Mouse (Mus musculus) 3T3-L1 (cell line): ENCODE data around the gene Micu1.

Experiments used
- DNase-seq: peaks from one replicate; pipeline ENCODE4 v3.0.0-alpha.2; 2015; ENCODE audit warnings: low read depth, low spot score

The Micu1 gene

DNA sequence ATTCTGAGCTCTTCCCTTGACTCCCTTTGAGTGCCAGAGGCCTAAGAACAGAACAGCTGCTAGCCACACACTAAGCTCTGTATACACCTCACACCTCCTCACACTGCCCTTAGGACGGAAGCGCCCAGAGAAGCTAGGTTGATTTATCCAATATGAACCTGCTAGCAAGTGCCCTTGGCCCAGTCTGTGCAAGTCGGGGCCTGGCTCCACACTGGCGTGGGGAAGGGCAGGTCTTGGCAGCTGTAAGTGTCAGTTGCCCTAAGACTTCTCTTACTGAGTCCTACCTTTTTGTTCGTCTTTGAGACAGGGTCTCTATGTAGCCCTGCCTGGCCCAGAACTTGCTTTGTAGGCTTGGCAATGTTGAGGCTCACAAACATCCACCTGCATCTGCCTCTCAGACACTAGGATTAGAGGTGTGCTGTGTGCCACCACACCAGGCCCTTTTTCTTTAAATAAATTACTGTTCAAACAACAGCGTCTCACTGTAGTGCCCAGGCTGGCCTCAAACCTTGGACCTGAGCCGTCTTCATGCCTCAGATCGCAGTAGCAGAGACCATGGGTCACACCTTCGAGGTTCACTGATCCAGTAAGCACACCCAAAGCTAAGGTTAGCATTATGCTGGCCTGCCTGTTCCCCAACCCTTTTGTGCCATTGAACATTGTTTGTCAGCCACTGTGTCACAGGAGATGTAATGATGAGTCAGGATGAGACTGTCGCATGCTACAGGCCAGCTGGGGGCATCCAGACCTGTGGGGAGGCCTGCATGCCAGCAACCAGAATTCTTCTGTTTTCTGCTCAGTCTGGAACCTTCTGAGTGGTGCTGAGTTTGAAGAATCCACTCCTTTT lies 182.3 kb downstream of the Micu1 start:
- no peak for DNase-seq

DNA sequence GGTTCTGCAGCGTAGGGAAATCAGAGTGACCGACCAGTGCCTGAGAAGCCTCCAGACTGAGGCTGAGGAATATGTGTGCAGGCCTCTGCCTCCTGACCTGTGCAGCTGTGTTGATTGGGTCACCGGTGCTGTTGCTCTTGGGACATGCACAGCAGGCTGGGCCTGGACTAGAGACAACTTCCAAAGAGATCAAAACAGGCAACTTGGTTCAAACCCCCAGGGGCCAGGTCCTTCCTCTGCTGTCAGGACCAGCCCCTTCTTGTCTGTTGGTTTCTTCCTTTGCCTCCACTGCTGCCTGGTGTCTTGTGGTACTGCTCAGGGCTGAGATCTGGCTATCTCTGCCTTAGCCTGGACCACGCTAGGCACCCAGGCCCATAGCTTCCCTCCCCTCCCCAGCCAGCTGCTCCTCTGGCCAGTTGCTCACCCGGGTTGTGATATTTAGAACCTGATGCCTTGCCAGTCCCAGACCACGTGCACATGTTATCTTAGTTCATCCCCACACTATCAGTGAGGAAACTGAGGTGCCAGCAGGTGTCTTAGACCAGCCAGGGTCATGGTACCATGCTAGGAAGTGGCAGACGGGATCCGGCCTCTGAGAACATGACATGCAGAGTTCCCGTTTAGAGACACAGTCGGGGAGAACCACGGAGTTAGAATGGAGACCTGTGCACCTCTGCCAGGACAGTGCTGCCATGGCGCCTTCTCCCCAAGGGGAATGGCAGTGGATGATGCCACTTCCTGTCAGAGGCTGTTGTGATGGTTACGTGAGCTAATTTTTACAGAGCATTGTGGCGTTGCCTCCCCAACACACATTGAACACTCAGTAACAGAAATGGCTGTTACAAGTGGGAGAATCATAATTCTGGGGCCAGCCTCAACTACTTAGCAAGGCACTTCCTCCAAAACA lies 183.2 kb downstream of the Micu1 start:
- no peak for DNase-seq

DNA sequence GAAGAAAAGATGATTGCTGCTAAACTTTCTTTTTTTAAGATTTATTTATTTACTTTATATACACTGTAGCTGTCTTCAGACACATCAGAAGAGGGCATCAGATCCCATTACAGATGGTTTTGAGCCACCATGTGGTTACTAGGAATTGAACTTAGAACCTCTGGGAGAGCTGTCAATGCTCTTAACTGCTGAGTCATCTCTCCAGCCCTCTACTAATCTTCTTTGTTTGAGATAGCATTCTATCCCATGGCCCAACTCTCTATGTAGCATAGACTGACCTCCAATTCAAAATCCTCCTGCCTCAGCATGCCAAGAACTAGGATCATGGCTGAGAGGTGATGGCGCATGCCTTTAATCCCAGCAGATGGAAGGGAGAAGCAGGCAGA lies 183.8 kb downstream of the Micu1 start:
- DNase-seq = peak; percentile 45

DNA sequence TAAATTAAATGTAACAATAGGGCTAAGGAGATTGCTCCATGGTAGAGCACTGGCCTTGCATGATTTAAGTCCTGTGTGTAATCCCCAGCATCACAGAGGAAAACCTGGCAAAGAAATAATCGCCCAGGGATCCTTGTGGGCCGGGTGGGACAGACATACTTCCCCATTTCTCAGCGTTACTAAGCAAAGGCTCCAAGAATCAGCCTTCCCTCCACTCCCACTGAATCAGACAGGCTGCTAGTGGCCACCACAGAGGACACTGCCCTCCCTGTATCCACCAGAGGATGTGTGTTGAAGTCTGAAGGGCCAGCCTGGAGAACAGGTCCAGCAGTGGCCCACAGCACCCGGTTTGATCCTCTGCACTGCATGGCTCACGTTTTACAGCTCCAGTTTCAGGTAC lies 185.2 kb downstream of the Micu1 start:
- no peak for DNase-seq

DNA sequence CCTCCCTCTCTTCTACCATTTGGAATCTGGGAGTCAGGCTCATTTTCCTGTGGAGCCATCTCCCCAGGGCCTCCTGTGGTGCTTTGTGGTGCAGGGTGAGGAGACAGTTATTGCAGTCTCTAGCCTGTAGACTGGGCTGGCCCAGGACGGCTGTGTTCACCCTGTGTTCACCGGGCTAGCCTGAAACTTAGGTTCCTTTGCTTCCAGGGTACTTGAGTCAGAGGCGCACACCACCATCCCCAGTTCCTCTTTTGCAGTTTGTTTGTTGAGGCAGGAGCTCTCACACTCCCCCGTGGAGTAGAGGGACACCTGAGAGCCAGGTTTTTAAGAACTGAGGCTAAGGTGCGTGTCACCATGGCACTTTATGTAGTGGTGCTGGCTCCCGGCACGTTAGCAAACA lies 187.1 kb downstream of the Micu1 start:
- no peak for DNase-seq

DNA sequence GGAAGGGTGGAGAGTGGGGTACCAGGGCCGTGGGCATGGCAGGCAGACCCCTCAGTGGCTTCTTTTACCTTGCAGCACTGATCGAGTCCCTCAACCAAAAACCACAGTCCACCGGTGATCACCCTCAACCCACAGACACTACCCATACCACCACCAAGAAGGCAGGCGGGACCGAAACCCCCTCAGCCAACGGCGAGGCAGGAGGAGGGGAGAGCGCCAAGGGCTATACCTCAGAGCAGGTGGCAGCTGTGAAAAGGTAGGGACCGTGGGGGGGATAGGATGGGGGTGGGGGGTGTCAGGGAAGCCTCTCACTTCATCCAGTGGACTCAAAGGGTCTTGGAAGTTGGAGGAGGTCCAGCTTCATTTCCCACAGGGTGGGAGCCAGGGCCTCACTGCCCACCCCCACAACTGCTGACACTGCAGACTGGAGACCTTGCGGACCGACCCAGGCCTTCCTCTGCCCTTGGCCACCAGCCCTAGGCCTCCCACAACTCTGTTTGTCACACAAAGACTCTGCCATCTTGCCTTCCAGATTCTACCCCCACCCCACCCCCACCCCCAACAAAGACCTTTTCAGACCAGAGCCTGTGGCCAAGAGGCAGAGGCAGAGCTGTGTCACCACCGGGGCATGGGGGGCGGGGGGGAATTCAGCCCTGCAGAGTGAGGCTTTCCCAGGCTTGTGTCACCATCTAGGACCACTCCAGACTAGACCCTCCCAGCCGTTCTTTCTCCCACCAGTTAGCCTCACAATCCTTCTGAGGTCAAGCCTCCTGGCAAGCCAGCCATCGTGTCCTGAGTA lies 187.9 kb downstream of the Micu1 start:
- DNase-seq = no peak

DNA sequence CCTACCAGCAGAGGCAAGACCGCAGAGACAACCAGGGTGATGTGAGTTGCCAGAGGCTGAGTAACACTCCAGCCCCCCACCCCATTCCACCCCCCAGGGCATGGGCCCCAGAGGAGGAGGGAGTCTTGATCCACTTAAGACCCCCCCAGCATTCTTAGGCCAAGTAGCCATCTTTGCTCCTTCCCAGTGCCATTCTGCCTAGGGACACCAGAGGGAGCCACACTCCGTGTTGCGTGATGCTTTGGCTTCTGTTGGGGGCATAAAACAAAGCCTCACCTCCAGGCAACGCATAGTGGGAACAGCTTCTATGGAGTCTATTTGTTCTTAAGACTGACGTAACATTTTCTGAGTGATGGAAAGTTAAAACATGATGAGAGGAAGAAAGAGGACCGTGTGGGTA lies 190.7 kb downstream of the Micu1 start:
- DNase-seq = peak; percentile 69

DNA sequence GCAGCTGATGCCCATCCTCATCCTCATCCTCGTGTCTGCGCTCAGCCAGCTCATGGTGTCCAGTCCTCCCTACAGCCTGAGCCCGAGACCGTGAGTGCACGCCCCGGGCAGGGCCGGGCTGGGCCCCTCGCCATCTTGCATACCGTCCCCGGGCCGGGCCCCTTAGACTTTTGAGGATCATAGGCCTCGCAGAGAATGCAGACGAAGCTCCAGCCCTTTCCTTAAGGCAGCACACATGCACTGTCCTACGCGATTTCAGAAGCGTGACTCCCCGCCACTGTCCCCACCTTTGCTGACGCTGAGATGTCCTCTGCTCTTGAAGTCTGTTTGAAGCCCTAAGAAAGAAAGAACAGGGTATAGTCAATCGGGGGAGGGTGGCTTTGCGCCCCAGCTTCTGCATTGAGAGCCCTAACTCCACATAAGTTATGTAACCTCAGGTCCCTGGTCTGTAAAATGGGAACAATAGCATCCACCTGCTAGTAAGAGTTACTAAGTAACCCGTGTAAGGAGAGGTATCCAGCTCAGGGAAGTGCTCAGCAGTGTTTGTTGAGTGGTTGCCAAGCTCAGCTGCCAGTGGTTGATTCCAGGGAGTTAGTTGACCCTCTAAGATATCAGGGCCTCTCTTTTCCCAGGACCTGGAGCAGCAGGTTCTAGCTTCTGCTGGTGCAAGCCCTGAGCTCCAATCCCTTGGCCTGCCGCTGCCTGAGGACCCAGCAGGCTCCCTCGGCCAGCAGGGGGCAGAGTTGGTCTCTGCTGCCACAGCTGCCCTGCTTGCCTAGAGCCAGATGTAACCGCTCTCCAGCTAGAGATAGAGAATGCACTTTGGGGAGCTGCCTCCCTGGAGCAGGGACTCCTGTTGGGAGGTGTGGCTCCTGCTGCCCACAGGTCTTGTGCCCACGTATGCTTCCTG lies 192.2 kb downstream of the Micu1 start:
- DNase-seq = peak; percentile 89

DNA sequence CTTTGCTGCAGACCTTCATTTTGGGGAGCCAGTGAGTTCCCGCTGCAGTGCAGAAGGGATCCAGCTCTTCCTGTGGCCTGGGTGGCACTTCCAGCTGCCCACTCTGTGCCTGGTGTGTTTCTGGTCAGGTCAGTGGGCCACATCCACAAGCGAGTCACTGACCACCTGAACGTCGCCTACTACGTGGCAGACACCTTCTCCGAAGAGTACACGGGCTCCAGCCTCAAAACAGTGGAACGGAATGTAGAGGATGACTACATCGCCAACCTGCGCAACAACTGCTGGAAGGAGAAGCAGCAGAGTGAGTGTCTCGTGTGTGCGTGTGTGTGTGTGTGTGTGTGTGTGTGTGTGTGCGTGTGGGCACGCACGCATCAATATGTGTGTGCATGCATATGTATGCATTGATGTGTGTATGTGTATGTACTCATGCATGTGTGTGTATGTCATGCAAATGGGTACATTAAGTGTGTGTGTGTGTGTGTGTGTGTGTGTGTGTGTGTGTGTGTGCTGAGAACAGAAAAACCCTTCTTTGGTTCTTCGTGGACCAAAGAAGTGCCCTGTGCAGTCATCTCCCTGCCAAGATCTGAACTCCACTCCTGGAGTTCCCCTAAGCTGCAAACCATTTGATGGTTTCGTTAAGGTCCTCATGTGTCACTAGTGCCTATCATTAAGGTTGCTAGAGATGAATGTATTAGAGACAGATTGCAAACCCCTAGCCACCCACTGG lies 193.3 kb downstream of the Micu1 start:
- no peak for DNase-seq

DNA sequence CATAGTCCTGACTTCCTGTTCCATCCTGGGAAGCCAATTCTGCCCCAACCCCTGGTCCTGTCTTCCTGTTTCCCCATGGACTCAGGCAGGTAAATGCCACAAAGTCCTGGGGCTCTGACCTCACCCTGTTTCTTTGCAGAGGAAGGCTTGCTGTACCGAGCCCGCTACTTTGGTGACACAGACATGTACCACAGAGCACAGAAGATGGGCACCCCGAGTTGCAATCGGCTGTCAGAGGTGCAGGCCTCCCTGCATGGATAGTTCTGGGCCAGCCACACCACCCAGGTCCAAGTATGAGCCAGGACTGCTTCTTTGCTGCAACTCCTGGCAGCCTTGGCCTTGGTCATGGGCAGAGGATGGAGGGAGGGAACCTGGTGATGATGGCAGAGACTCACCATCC lies 193.9 kb downstream of the Micu1 start:
- DNase-seq = no peak

DNA sequence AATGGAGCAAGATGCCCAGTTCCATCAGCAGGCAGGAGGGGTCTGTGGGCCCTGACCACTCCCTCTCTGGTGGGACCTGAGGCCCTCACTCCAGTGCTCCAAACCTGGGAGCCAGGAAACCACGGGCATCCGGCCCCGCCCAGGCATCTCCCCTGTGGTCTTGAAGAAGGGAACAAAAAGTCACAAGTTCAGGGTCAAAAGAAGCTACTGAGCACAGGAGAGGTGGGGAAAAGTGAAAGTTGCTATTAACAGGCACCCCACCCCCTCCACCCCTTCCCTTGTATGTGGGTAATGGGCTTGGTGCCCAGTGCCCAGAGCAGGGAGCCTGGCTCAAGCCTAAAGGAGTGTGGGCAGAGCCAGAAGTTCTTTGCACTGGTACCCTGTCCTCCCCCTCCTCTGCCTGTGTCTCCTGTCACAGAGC lies 194.6 kb downstream of the Micu1 start:
- DNase-seq = no peak

DNA sequence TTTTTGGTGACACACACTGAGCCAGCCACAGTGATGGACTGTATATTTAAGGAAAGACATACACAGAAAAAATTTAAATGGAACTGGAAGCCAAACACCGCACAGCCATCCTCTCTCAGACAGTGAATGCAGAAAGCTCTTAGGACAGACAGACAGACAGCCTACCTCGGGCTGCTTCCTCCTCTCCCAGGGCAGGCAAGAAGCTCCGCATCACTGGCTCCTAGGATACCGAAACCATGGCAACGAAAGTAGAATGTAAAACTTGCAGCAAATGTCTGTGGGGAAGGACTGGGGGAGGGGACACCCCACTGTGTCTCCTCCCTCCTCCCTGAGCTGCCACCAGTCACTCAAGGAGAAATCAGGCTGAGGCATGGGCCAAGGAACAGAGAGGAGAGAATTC lies 195.2 kb downstream of the Micu1 start:
- DNase-seq = peak; percentile 77

DNA sequence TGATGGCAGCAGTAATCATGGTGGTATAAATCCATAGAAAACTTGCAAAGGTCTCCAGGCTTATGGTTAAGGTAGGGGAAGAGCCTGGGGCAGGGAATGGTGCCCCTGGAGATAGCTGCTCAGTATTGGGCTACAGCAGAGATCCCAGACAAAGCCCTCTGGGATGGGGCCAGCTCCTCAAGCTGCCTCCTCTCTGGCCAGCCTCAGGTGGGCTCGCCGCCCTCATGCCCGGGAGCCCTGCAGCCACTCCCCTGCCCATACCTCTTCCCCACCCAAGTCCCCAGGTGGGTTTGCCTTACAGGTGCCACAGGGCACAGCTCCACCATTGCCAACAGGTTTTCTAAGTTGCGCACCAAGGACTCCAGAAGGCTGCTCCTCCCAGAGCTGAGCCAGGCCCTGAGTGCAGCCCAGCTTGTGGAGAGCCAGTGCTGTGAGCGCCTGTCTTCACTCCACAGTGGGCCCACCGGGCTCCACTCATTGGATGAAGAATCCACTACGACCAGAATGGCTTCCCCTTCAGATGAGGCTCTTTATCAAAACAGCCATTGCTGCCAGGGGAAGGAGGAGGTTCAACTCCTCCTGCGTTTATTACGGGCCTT lies 196.0 kb downstream of the Micu1 start:
- DNase-seq = no peak

DNA sequence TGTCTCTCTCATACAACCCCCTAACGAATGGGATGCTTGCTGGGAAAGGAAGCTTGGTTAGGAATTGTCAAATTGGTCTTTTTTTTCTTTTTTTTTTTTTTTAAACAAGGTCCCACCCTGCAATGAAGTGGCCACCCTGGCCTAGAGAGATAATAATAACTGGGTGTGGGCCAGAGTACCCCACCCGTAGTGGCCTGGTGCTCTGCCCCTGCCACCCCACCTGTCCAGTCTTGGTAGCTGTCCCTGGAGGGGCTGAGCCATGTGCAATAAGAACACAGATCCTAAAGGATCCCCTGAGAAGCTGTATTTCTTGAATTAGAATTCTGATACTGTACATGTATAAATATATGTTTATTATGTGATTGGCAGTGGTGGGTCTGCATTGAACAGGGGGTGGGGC lies 196.7 kb downstream of the Micu1 start:
- no peak for DNase-seq

DNA sequence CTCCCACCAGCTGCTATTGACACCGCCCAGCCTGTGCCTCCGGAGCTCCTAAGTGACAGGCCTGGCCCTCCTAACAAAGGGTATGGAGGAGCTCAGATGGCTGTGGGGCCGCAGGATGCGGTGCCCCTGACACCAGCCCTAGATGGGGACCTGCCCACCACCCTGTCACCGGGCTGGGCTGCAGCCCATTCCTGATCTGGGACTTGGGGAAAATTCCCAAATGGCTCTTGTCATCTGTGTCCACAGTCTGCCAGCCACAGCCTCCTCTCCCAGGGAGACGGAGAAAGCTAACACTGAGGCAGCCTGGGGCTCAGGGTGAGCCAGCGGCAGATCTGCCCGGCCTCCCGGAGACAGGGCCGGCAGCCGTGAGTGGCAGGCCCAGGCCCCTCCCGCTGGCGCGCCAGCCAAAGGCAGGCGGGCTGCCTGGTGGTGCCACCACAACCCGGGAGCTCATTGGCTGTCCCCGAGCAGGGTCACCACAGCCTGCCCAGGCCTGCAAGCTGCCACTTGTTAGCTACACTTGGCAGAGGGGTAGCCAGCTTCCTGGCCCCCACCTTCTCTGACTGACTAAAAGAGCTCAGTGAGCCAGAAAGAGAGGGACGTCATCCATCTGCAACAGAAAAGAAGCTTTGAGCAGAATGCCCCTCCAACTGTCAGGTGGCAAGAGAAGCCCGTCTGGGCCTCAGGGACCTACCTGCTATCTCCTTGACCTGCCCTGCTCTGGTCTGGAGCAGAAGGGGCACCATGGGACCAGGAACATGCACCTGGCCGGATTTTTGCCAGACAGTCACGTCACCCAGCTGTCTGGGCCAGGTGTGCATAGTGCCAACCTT lies 197.3 kb downstream of the Micu1 start:
- peak; percentile 89 for DNase-seq

DNA sequence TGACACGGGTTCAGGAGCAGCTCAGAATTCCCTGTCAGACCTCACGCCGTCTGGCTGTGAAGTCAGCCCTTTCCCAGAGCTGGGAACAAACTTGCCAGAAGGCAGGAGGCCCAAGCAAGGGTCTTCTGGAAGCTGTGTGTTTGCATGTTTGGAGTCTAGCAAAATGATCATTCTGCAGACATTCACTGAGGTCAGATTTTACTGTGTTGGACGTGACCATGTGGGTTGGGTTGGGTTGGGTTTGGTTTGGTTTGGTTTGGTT lies 197.8 kb downstream of the Micu1 start:
- no peak for DNase-seq

DNA sequence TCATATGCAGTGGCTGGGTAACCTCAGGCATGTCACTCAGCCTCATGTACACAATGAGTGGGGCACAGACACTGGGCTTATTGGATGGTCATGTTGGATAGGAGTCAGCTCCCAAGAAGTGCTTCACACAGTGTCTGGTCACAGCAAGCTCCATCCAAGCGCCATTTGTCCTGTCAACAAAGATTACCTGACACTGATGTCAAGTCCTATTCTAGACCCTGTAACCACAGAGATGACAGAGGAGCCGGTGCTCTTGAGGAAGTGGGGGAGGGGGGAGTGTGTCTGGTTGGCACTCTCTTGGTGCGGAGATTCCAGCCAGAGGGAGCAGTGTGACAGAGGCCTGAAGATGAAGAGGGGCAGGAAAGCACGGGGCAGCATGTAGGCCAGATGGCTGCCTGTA lies 198.7 kb downstream of the Micu1 start:
- DNase-seq = no peak

DNA sequence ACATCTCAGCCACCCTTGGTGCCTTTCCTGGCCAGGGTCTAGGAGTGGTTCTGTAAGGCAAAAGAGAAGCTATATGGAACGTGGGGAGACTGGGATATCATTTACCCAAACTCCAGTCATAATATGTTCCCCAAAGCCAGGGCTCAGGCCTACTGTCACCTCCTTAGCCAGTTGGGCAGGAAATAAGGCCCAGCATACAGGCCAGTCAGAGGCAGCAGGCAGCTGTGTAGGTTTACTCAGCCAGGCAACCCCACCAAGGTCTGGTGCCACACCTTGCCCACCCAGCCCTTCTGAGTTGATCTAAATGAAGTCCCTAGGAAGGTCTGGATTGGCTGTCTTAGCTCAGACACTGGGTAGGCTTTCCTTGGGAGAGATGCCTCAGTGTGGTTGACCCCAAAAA lies 199.2 kb downstream of the Micu1 start:
- no peak for DNase-seq

DNA sequence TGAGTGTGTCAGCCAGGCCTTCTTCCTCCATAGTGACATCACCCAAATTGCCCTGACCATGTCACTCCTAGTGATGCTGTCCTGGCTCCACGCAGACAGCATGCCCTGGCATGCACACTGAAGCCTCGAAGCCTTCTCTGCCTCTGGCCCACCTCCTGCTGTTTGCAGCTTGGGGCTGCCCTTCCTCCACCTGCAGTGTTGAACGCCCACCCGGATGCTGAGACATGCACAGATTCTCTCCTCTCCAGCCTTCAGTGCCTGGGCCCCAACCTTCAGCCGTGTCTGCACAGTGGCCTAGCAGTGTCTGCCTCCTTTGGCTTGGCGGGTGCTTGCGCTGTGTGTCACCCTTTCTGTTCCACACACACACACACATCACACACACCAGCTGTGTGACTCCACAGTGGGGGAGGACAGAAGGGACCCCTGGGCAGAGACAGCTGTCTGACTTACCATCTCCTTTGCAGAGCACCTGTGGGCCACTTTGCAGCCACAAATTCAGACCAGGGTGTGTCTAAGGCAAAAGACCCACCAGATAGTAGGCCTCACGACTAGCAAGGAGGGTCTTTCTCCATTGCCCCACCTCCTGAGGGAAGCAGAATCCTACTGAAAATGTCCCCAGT lies 199.8 kb downstream of the Micu1 start:
- DNase-seq = no peak
